Mouse (Mus musculus) embryonic facial prominence, embryonic 10.5 days (tissue): ENCODE data around the gene Ppp2r3a. TPM values are rescaled to one million over a fixed set of nuclear protein-coding genes. Genes with fewer than 3 reads are reported as not detected.

ENCODE experiments used
- DNase-seq: peaks from one replicate; pipeline ENCODE4 v3.0.0-alpha.2; 2017; ENCODE audit warnings: low spot score
- H3K27ac ChIP-seq: fragments of 300-500 bp; sonication (generic); replicated peaks from 2 replicates; pipeline ENCODE4 v1.5.1; 2016; ENCODE audit warnings: mild to moderate bottlenecking
- H3K27me3 ChIP-seq: fragments of 300-500 bp; sonication (generic); replicated peaks from 2 replicates; pipeline ENCODE4 v1.6.1; 2016; ENCODE audit warnings: low read depth, mild to moderate bottlenecking; ENCODE audit not compliant: poor library complexity, severe bottlenecking
- H3K36me3 ChIP-seq: fragments of 300-500 bp; sonication (generic); replicated peaks from 2 replicates; pipeline ENCODE4 v1.6.1; 2016; ENCODE audit warnings: mild to moderate bottlenecking, moderate library complexity
- H3K4me1 ChIP-seq: fragments of 300-500 bp; sonication (generic); 2 replicates; pipeline ENCODE4 v1.6.1; 2016
- H3K4me3 ChIP-seq: fragments of 300-500 bp; sonication (generic); 2 replicates; pipeline ENCODE4 v1.5.1; 2016; ENCODE audit warnings: mild to moderate bottlenecking, moderate library complexity
- H3K9me3 ChIP-seq: fragments of 300-500 bp; sonication (generic); 2 replicates; pipeline ENCODE4 v1.6.1; 2016; ENCODE audit warnings: mild to moderate bottlenecking
- WGBS: fragments of 180-500 bp; shearing (Covaris S2); methylation state at CpG from one replicate; pipeline ENCODE4 v1.1.7; 2016; 5-methylcytosine and 5-hydroxymethylcytosine counted together
- polyA plus RNA-seq: library from polyadenylated mRNA; unstranded; fragments of >200 nt; fragmentation: Nextera tagmentation; extraction: Ambion mirVana; gene quantifications from 2 replicates; pipeline ENCODE4 v1.2.1, GENCODE M21; 2016

Ppp2r3a gene
- polyA plus RNA-seq, 1 experiment from 2014 or later = 10.9 TPM

DNA sequence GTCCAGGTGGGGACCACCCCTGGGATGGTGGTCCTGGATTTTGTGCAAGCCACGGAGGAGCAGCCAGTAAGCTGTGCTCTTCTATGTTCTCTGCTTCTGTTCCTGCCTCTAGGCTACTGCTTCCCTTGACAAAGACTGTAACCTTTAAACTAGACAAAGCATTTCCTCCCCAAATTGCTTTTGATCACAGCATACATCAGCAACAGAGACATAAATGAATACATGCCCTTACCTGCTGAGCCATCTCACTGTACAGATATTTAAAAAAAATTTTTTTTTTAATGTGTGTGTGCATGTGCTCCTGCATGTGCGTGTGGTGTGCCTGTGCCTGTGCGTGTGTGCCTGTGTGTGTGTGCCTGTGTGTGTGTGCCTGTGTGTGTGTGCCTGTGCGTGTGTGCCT lies 194.4 kb downstream of the Ppp2r3a start:
- WGBS = 88% methylated on average over 4 of the region's 4 CpGs
- Histone ChIP-seq H3K9me3 (peaks cover 3% of the 10 kb centered on the region; the same call in 1 of the 2 replicates), H3K4me3 (no peak overlapping the region), H3K4me1 (0 out of 2 replicates have a peak, but pooled peaks cover 2% of the 10 kb centered on the region), H3K27me3 (no peaks in the 10 kb centered on the region), H3K27ac (no peak overlapping the region), H3K36me3 (no peaks in the 10 kb centered on the region)
- no peak for DNase-seq

Other genes with a start within 250 kb of the Ppp2r3a start
- gene Pccb, start 216.9 kb downstream of the Ppp2r3a start, polyA plus RNA-seq = 13.2 and 14.4 TPM in 2 replicates
- 5.0 and 5.2 TPM in 2 replicates for gene Msl2, start 177.7 kb downstream of the Ppp2r3a start, polyA plus RNA-seq